In the genomic region with DNA sequence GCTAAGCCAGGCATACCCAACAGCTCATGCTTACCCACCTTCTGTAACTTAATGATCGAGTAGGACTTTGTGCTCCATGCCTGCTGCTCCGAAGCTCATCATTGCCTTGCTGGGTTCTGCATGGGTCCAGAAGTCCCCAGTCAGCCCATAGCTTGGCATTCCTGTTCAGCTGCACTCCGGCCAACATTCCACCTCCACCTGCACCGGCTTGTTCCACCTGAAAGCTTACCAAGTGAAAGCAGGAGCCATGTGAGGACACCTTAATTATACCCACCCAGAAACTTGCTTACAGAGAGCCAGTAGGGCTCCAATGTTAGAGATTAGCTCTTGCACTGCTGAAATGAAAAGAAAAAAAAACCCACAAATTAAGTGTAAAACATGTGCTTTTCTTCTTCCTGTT, we compare ENCODE assay signal across 15 mouse cellular contexts. TPM values are rescaled to one million over a fixed set of nuclear protein-coding genes. Genes with fewer than 3 reads are reported as not detected.
A peak's percentile ranks its signal among the peaks of the same experiment; 100 is the strongest.
DNase-seq lines count a peak whose midpoint lies in the region; ATAC-seq and TF ChIP-seq lines count a peak whose summit lies in the region.
"Had no signal": no experiment of that assay in that cellular context is flagged by ENCODE, and none has a peak within 500 bp of the region (broad histone marks: within the 10 kb centered on the region; RNA-seq: fewer than 3 reads in every experiment).

No protein-coding gene starts in this region.

- H3K4me3 ChIP-seq in liver, adult 2 months (ENCODE audit: insufficient read depth, low read depth, low read length) = no peak overlapping the region
- no peak overlapping the region for H3K4me3 ChIP-seq in liver, embryonic 11.5 days (ENCODE audit: low read depth, low read length)
- no peak overlapping the region for H3K4me3 ChIP-seq in small intestine, adult 2 months (ENCODE audit: low read depth, low read length)
- H3K4me3 ChIP-seq in hindbrain, embryonic 12.5 days = no peak overlapping the region
- H3K4me3 ChIP-seq: heart, embryonic 12.5 days had no signal

- 16% methylated on average over 4 of the region's 4 CpGs for WGBS in liver, adult 2 months
- WGBS in liver, embryonic 11.5 days = 85% methylated on average over 4 of the region's 4 CpGs
- 23% methylated on average over 4 of the region's 4 CpGs for WGBS in small intestine, adult 2 months
- WGBS in hindbrain, embryonic 12.5 days = 91% methylated on average over 4 of the region's 4 CpGs

- intact Hi-C loops in gastrocnemius, postnatal 14 days (cut with DNase I; ENCODE audit: low total_unique reads) = loop anchor here (10.0 kb wide), 1 partner anchor 176 kb away; no protein-coding TSS in a partner anchor

- H3K27ac ChIP-seq in liver, adult 2 months (replicated peaks; ENCODE audit: insufficient read depth, low read depth, low read length) = peak overlapping the region; percentile 4
- H3K27ac ChIP-seq in liver, embryonic 11.5 days (ENCODE audit: low read depth, low read length) = no peak overlapping the region
- peak overlapping the region; percentile 44 for H3K27ac ChIP-seq in small intestine, adult 2 months (ENCODE audit: insufficient read depth, low read depth, low read length)
- no peak overlapping the region for H3K27ac ChIP-seq in hindbrain, embryonic 12.5 days

- H3K9me3 ChIP-seq in liver, embryonic 11.5 days (ENCODE audit: control insufficient read depth, low read length) = no peaks in the 10 kb centered on the region
- no peaks in the 10 kb centered on the region for H3K9me3 ChIP-seq in hindbrain, embryonic 12.5 days (replicated peaks)
- H3K9me3 ChIP-seq: heart, embryonic 12.5 days had no signal

- H3K27me3 ChIP-seq in liver, adult 2 months (ENCODE audit: control insufficient read depth, insufficient read depth, low read length) = no peaks in the 10 kb centered on the region
- H3K27me3 ChIP-seq in liver, embryonic 11.5 days (replicated peaks; ENCODE audit: control insufficient read depth, insufficient read depth, low read length) = no peaks in the 10 kb centered on the region
- no peaks in the 10 kb centered on the region for H3K27me3 ChIP-seq in small intestine, adult 2 months (ENCODE audit: control insufficient read depth, insufficient read depth, low read length)
- H3K27me3 ChIP-seq in hindbrain, embryonic 12.5 days = no peaks in the 10 kb centered on the region

- peaks cover 34% of the 10 kb centered on the region for H3K79me2 ChIP-seq in liver, adult 2 months (ENCODE audit: control insufficient read depth, insufficient read depth, low read length)

- no peak for TF ChIP-seq CTCF in liver, adult 2 months (IDR thresholded peaks at IDR 0.05; ENCODE audit: low read depth, low read length)
- no peak for TF ChIP-seq CTCF in small intestine, adult 2 months (IDR thresholded peaks at IDR 0.05; ENCODE audit: extremely low read depth, insufficient read length, insufficient replicate concordance, low read depth, low read length)

- no peak for ATAC-seq in liver, embryonic 11.5 days (replicated peaks; ENCODE audit: low FRiP score)
- ATAC-seq in hindbrain, embryonic 12.5 days (ENCODE audit: low FRiP score) = no peak

- H3K9ac ChIP-seq in liver, adult 2 months (ENCODE audit: low read depth, low read length) = no peak overlapping the region
- H3K9ac ChIP-seq in liver, embryonic 11.5 days (ENCODE audit: low read depth, low read length) = no peak overlapping the region
- H3K9ac ChIP-seq in hindbrain, embryonic 12.5 days = no peak overlapping the region
- H3K9ac ChIP-seq: heart, embryonic 12.5 days; liver, postnatal 0 days had no signal

- no peak for TF ChIP-seq POLR2A in liver, adult 2 months (IDR thresholded peaks at IDR 0.05; ENCODE audit: extremely low read depth, insufficient read depth, low read length)
- no peak for TF ChIP-seq POLR2A in small intestine, adult 2 months (IDR thresholded peaks at IDR 0.05; ENCODE audit: low read depth, low read length)

- no peak overlapping the region for H3K4me2 ChIP-seq in liver, embryonic 11.5 days
- no peak overlapping the region for H3K4me2 ChIP-seq in hindbrain, embryonic 12.5 days (replicated peaks)
- H3K4me2 ChIP-seq: heart, embryonic 12.5 days had no signal

- peaks cover 43% of the 10 kb centered on the region for H3K4me1 ChIP-seq in liver, adult 2 months (ENCODE audit: control insufficient read depth, insufficient read depth, low read length)
- H3K4me1 ChIP-seq in liver, embryonic 11.5 days (replicated peaks; ENCODE audit: control insufficient read depth, insufficient read depth, low read length) = no peaks in the 10 kb centered on the region
- peaks cover 13% of the 10 kb centered on the region; the same call in 1 of the 2 replicates for H3K4me1 ChIP-seq in small intestine, adult 2 months (ENCODE audit: control insufficient read depth, insufficient read depth, insufficient read length, low read length)
- 0 out of 2 replicates have a peak, but pooled peaks cover 3% of the 10 kb centered on the region for H3K4me1 ChIP-seq in hindbrain, embryonic 12.5 days

- DNase-seq in cerebellum, postnatal 14 days = peak; percentile 11 to 12
- no peak for DNase-seq in cerebellum, adult 9-11 months
- peak; percentile 82 for DNase-seq in liver, adult 2 months (ENCODE audit: extremely low read depth, low read depth, low spot score)
- DNase-seq in liver, embryonic 11.5 days (ENCODE audit: low spot score) = no peak
- peak; percentile 89 to 96 for DNase-seq in kidney, adult 8-10 months
- DNase-seq in gastrocnemius, postnatal 14 days = no peak
- DNase-seq: adrenal gland, postnatal 10 days; liver, postnatal 0 days; right cerebral cortex, postnatal 4 days had no signal

- H3K36me3 ChIP-seq in liver, adult 2 months (ENCODE audit: control insufficient read depth, insufficient read depth, low read length) = peaks cover 70% of the 10 kb centered on the region
- no peaks in the 10 kb centered on the region for H3K36me3 ChIP-seq in liver, embryonic 11.5 days (ENCODE audit: control insufficient read depth, insufficient read depth, low read length)
- no peaks in the 10 kb centered on the region for H3K36me3 ChIP-seq in small intestine, adult 2 months (ENCODE audit: control insufficient read depth, insufficient read depth, low read length)
- no peaks in the 10 kb centered on the region for H3K36me3 ChIP-seq in hindbrain, embryonic 12.5 days
- H3K36me3 ChIP-seq: heart, embryonic 12.5 days had no signal

RNA-seq across cellular contexts. Expression of gene Egfr, which starts 17.3 kb away (rescaled TPM):
- 193 and 198 TPM in 2 replicates for total RNA-seq in liver, adult 2 months (2014; rRNA removed)
- 117 and 215 TPM in 2 replicates for polyA plus RNA-seq in liver, adult 2 months (2012; rRNA removed)
- polyA plus RNA-seq in liver, embryonic 11.5 days (2014; fragmentation: Nextera tagmentation; extraction: Ambion mirVana) = 2.4 and 3.7 TPM in 2 replicates
- 26.3 and 63.3 TPM in 2 replicates for polyA plus RNA-seq in small intestine, adult 2 months (2012; rRNA removed)
- total RNA-seq in gastrocnemius, postnatal 14 days (2021) = 10 to 100 TPM; 20.4 to 25.1 TPM
- polyA plus RNA-seq in hindbrain, embryonic 12.5 days (2016; fragmentation: Nextera tagmentation; extraction: Ambion mirVana) = 6.7 and 8.1 TPM in 2 replicates
- total RNA-seq: common myeloid progenitor, adult 5-6 weeks; hematopoietic stem cell, adult 5-6 weeks; megakaryocyte-erythroid progenitor cell, adult 5-6 weeks had no signal

Comparison
In these comparisons a context has a peak if more than half of its experiments do, and no peak if none do; other contexts are left out.
1. DNase-seq: peak in cerebellum, postnatal 14 days (2 of 2), liver, adult 2 months (single experiment) and kidney, adult 8-10 months (2 of 2); none in cerebellum, adult 9-11 months (single experiment), liver, embryonic 11.5 days (single experiment) and gastrocnemius, postnatal 14 days (single experiment).
2. H3K27ac ChIP-seq: peak in liver, adult 2 months (single experiment) and small intestine, adult 2 months (single experiment); none in liver, embryonic 11.5 days (single experiment) and hindbrain, embryonic 12.5 days (single experiment).